Mouse (Mus musculus) forebrain, embryonic 11.5 days (tissue): ENCODE results near the gene Aacs. TPM values are rescaled to one million over a fixed set of nuclear protein-coding genes. Genes with fewer than 3 reads are reported as not detected.

Experiments used
- microRNA-seq: library from miRNA; unstranded; fragments of <30 nt; microRNA quantifications from one replicate; pipeline ENCODE4, GENCODE M21; 2016; ENCODE audit not compliant: insufficient number of aligned reads
- polyA plus RNA-seq: library from polyadenylated mRNA; unstranded; fragments of >200 nt; fragmentation: Nextera tagmentation; extraction: Ambion mirVana; gene quantifications from 2 replicates; pipeline ENCODE4 v1.2.1, GENCODE M21; 2014

Aacs gene
- polyA plus RNA-seq, 1 experiment from 2014 or later = 55.4 TPM

Small RNA genes lying within 50 kb of the gene (microRNA-seq; reads per million reads assigned to microRNA genes)
- gene Gm27551 = not detected

Other genes starting within 250 kb of the Aacs start
- 43.7 and 45.7 TPM in 2 replicates for gene Scarb1, start 134.7 kb upstream of the Aacs start, polyA plus RNA-seq
- gene Gm10382, start 86.5 kb upstream of the Aacs start, polyA plus RNA-seq = 0.23 and 0.65 TPM in 2 replicates
- gene Ubc, start 85.6 kb upstream of the Aacs start, polyA plus RNA-seq = 1,042 and 1,121 TPM in 2 replicates
- 15.7 and 16.4 TPM in 2 replicates for gene Dhx37, start 41.7 kb upstream of the Aacs start, polyA plus RNA-seq
- 44.1 TPM in 2 replicates for gene Bri3bp, start 34.2 kb upstream of the Aacs start, polyA plus RNA-seq
- 0.67 and 1.0 TPM in 2 replicates for gene Tmem132b, start 56.0 kb downstream of the Aacs start, polyA plus RNA-seq